Mouse (Mus musculus) cerebellum, adult (tissue): Measurements from ENCODE around the gene Fat3.

Experiments
- ATAC-seq: cut with Nextera tagmentation; 2 replicates; pipeline ENCODE4 v1.9.2; 2017; ENCODE audit warnings: mild to moderate bottlenecking, moderate library complexity, mixed read lengths; ENCODE audit not compliant: insufficient number of reproducible peaks, low FRiP score, low TSS enrichment

Gene Fat3

DNA sequence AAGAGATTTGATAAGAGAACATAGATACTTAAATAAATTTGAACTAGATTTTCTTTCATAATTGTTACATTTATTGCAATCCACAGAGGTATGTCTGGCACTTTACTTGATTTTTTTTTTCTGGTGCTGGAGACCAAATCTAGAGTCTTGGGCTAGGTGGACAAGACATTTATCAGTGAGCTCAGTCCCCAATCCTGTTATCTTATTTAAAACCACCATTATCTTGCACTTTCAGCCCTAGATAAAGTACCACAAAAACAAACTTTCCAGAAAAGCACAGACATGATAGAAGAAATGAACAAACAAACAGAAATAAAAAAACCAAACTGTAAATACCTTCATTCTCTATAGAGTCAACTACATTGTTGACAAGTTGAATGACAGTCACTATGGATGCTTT lies 584.5 kb downstream of the Fat3 start:
- ATAC-seq, result no peak

- no peak for ATAC-seq
Measured at GRCm38 (mm10) chr9:15912735-15913134, 588.4 kb downstream of the Fat3 start.

DNA sequence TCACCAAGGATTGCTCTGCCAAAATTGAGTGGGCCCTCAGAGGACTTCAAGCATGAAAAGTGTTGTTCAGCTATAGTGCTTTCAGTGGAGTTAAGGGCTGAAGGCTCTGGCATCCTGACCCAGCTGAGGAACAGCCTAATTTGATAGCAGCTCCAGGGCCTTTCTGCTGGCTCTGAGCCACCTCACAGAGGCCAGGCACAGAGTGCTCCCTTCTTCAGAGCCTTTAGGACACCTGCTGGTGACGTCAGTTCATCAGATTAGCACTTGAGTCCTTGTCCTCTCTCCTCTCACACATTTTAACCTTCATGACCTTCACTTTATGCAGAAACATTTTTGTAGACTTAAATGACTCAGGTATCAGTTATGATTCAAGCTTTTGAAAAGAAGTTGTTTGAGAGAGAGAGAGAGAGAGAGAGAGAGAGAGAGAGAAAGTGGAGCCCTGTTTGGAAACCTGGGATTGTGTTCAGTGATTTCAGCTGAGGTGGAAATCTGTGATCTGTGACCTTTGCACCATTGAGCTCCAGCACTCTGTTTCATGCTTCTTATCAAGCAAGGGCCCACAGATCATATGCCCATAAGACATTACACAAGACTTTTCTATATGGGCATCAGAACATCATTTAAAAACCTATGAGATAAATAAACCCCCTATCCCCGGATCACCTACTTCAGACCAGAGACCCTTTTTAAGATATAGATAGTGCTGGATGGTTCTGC lies 591.5 kb downstream of the Fat3 start:
- no peak for ATAC-seq

GRCm38 (mm10) chr9:15903948-15904750 lies 596.9 kb downstream of the Fat3 start:
- ATAC-seq, result peak; percentile 52; the same call in 1 of the 2 replicates

GRCm38 (mm10) chr9:15898112-15898511 lies 603.0 kb downstream of the Fat3 start:
- ATAC-seq, result no peak

- ATAC-seq, result no peak
Measured at GRCm38 (mm10) chr9:15886756-15887155, 614.3 kb downstream of the Fat3 start.

DNA sequence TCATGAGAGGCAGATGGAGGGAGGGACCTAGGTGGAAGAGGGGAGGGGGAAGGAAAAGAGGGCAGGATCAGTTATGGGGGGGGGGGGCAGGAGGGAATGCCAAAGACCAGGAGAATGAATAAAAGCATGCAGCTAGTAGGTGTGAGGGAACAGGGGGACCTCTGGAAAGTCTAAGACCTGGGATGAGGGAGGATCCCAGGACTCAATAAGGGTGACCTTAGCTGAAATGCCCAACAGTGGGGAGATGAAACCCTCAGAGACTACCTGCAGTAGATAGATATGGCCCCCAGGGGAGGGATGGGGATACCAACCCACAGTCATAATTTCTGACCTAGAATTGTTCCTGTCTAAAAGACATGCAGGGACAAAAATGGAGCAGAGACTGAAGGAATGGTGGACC lies 620.3 kb downstream of the Fat3 start:
- ATAC-seq, result no peak

- no peak for ATAC-seq
Measured at GRCm38 (mm10) chr9:15880160-15880603, 620.9 kb downstream of the Fat3 start.

- no peak for ATAC-seq
Measured at GRCm38 (mm10) chr9:15874506-15875160, 626.5 kb downstream of the Fat3 start, which contains the start of gene Mtnr1b. Mtnr1b (minus strand) TSS chr9:15874556.

GRCm38 (mm10) chr9:15870013-15870412 lies 631.1 kb downstream of the Fat3 start:
- no peak for ATAC-seq

DNA sequence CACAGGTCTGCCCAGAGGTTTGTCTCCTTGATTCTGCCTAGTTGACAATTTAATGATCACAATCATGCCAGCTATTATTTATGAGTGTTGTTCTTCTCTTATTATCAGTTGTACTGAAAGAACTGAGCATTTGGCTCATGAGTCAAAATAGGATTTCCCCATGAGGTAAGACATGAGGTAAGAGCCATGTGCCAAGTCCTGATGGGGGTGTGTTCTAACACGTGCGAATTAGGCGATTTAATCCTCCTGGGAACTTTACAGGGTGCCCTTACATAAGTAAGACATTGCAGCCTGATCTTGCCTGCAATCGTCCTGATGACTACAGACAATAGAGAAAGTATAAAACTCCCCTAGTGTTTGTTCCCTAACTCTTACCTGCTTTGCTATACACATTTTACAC lies 631.6 kb downstream of the Fat3 start:
- no peak for ATAC-seq

- no peak for ATAC-seq
Measured at GRCm38 (mm10) chr9:15866280-15867072, 634.6 kb downstream of the Fat3 start.

DNA sequence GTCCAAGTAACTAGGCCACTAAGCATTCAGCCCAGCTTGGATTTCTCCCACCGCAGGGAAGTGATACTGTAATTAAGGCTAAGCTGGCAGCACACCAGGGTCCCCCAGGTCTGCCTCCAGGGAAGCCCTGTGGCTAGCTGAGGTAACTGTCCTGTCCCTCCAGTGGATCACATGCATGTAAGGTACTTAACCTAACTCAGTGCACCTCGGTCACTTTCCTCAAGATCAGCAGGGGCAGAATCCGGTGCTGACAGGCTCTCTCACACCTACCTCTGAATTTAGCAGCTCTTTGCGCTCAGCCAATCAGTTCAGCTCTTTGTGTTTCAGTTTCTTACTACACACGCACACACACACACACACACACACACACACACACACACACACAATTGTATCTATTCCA lies 639.7 kb downstream of the Fat3 start:
- ATAC-seq, result no peak
